Mouse (Mus musculus) common myeloid progenitor, adult 5-6 weeks (primary cell): ENCODE measurements around the gene 1700012B09Rik. TPM values are rescaled to one million over a fixed set of nuclear protein-coding genes. Genes with fewer than 3 reads are reported as not detected.
A peak's percentile ranks its signal among the peaks of the same experiment; 100 is the strongest.

Experiments
- ATAC-seq: replicated peaks from 2 replicates; pipeline ENCODE4 v1.8.0; 2016; ENCODE audit warnings: low read depth, mild to moderate bottlenecking, moderate TSS enrichment, inconsistent platforms; ENCODE audit not compliant: poor library complexity, severe bottlenecking
- total RNA-seq: library from RNA; stranded (forward); fragments of 200-1000, 187-1606 nt; gene quantifications from 2 replicates; pipeline ENCODE4 v1.2.3, GENCODE M21; 2017

Gene 1700012B09Rik
- total RNA-seq: 0.87 TPM in 1 of 2 replicates, not detected in the other

DNA sequence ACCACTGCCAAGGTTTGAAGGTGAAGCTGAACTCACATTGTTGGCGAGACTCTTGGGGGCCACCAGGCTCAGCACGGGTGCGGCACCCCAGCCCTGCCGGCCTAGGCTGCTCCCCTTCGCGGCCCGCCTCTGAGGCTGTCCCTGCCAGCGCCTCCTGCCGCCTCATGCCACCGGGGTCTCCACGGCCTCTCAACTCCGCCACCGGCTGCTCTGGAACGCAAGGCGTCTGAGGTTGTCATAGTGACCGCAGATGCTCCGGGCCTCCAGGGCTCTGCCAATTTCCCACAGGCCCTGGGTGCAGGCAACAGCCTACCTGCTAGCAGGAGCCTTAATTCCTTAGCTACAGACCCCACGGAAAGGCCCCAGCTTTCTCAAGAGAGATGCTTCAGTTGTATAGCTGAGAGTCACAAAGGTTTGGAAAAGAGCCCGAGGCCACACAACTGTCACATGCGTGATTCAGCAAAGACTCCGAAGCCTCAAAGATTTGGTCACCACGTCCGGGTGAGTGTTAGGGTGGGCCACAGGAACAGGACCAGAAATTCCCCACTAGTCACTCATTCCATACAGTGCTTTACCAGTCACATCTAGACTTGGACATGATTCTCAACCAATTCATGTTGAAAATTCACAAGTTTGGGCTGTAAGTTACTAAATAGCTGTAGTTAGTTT, at the start of gene 1700012B09Rik:
1700012B09Rik (minus strand) TSS at position 228 of the 669 bp plus-strand sequence.
- ATAC-seq: peak; percentile 73

DNA sequence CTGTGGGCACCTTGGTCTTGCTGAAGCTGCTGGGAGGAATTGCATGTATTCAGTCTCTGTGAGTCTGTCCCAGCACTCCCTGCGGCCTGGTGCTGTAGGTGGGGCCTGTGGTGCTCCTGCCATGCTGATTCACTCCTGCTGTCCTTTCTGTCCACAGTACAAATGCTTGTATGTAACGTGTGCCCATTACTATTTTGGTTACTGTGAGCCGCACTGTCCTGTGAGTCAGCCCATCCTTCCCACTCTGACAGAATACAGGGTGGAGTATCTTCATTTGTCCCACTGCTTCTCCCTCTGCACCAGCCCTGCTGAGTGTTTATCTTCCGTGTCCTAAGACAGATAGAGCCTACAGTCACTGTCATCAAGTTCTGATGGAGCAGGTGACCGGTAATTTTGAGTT, 39.3 kb upstream of the 1700012B09Rik start:
- ATAC-seq: no peak

GRCm38 (mm10) chr9:14806786-14807185, 36.0 kb upstream of the 1700012B09Rik start:
- no peak for ATAC-seq

- no peak for ATAC-seq
Measured at GRCm38 (mm10) chr9:14805714-14806113, 34.9 kb upstream of the 1700012B09Rik start.

DNA sequence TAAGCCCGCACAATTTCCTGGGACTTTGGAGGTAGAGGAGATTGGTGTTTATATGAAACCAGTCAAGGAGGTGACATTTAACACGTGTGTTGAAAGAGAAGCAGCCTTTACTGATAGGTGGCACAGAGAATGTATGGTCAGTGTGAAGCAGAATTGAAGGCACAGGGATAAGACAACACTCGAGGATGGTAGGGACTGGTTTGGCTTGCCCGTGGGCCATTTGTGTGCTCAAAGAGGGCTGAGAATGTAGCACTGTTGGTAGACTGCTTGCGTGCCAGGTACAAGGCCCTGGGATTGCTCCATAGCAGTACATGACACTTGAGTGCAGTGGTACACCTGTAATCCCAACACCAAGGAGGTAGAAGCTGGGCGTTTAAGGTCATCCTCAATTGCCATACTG, 16.5 kb upstream of the 1700012B09Rik start:
- no peak for ATAC-seq

GRCm38 (mm10) chr9:14784039-14785002, 13.5 kb upstream of the 1700012B09Rik start, which contains the start of the genes Mre11a and Ankrd49:
TSS of gene Mre11a (plus strand) at chr9:14784654.
TSS of gene Ankrd49 (minus strand) at chr9:14784856.
- peak; percentile 98 for ATAC-seq

DNA sequence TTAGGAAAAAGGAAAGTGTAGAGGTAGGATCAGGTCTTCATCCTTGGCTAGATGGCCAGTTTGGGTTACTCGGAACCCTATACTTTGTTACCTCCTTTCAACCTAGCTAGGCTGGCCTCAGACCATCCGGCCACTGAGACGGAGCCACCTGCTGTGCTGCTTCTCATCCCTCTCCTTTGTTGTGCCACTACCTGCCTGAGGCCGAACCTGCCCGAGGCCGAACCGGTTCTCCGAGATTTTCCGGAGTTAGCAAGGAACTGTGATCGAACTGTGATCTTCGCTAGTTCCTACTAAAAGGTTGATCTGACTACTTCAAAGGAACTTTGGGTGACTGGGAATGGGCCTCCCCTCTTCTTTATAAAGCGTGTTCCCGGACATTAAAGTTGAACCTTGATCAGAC, 7.5 kb upstream of the 1700012B09Rik start:
- no peak for ATAC-seq

DNA sequence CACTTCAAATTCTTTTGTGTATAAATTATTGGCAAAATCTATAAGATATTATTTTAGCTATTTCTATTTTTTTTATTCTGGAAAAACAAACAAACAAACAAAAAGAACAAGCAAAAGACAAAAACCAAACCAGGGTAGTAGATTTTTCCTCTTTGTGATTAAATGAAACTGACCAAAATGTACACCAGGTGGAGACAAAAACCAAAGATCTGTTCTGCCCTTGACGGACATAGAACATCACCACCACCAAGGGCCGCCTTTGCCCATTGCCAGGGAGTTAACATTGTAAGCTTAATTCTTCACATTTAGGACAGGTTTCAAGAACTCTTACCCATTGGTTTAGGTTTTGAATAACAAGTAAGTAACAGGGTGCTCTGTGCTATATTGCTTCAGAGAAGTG, 3.0 kb upstream of the 1700012B09Rik start:
- ATAC-seq: no peak

- ATAC-seq: peak; percentile 53
Measured at GRCm38 (mm10) chr9:14772074-14772473, 1.2 kb upstream of the 1700012B09Rik start.

- ATAC-seq: no peak
Measured at GRCm38 (mm10) chr9:14769811-14770210, 1.0 kb downstream of the 1700012B09Rik start.

GRCm38 (mm10) chr9:14764765-14765164, 6.1 kb downstream of the 1700012B09Rik start:
- peak; percentile 70 for ATAC-seq

GRCm38 (mm10) chr9:14759261-14759660, 11.6 kb downstream of the 1700012B09Rik start:
- ATAC-seq: peak; percentile 43

GRCm38 (mm10) chr9:14758590-14758989, 12.2 kb downstream of the 1700012B09Rik start:
- ATAC-seq: peak; percentile 89

- ATAC-seq: no peak
Measured at GRCm38 (mm10) chr9:14754469-14754868, 16.4 kb downstream of the 1700012B09Rik start.

DNA sequence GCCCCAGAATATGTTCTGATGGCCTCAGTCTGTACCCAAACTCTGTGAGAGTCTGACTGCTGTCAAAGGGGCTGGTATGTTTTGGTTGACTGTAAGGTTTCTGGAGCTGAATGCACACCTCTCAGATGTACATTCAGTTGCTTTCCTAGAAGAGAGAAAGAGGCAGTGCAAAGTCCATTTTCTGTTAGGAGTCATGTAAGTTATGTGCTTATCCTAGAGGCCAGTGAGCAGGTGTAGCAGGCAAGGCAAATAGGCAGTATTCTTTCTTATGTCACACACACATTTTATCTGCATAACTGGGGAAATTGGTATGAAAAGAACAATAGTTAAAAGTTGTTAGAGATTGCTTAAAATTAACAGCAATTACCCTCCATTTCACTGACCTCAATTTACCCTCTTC, 16.9 kb downstream of the 1700012B09Rik start:
- ATAC-seq: no peak

GRCm38 (mm10) chr9:14752001-14752522, 18.8 kb downstream of the 1700012B09Rik start, which contains the start of gene Fut4:
TSS of gene Fut4 (minus strand) at chr9:14752393.
- ATAC-seq: peak; percentile 76

- peak; percentile 64 for ATAC-seq
Measured at GRCm38 (mm10) chr9:14751503-14752000, 19.3 kb downstream of the 1700012B09Rik start.

GRCm38 (mm10) chr9:14750901-14751502, 19.8 kb downstream of the 1700012B09Rik start:
- ATAC-seq: no peak

GRCm38 (mm10) chr9:14740151-14740924, 30.5 kb downstream of the 1700012B09Rik start, which contains the start of gene Piwil4:
TSS of gene Piwil4 (minus strand) at chr9:14740733.
- no peak for ATAC-seq
